Comparison of ENCODE assay signal across 28 mouse cellular contexts in genomic region chr15:94535521-94535920, GRCm38 (mm10).
"Had no signal": no experiment of that assay in that cellular context is flagged by ENCODE, and none has a peak within 500 bp of the region (broad histone marks: within the 10 kb centered on the region; RNA-seq: fewer than 3 reads in every experiment).

No protein-coding gene starts in this region.

- H3K27ac ChIP-seq: embryonic facial prominence, embryonic 10.5 days; embryonic facial prominence, embryonic 12.5 days; embryonic facial prominence, embryonic 13.5 days; embryonic facial prominence, embryonic 15.5 days; forebrain, embryonic 10.5 days; forebrain, embryonic 12.5 days; forebrain, embryonic 13.5 days; forebrain, embryonic 15.5 days; gastrocnemius, adult 2 months; heart, adult 2 months had no signal

- H3K36me3 ChIP-seq: embryonic facial prominence, embryonic 15.5 days; forebrain, embryonic 15.5 days had no signal

- H3K4me1 ChIP-seq: embryonic facial prominence, embryonic 10.5 days; embryonic facial prominence, embryonic 12.5 days; embryonic facial prominence, embryonic 13.5 days; embryonic facial prominence, embryonic 15.5 days; forebrain, embryonic 10.5 days; forebrain, embryonic 12.5 days; forebrain, embryonic 13.5 days; forebrain, embryonic 15.5 days had no signal

- ATAC-seq: forebrain, embryonic 13.5 days; forebrain, embryonic 14.5 days; forebrain, embryonic 15.5 days; forebrain, embryonic 16.5 days; forebrain, postnatal 0 days had no signal

- H3K9ac ChIP-seq: embryonic facial prominence, embryonic 12.5 days; embryonic facial prominence, embryonic 13.5 days; embryonic facial prominence, embryonic 15.5 days; forebrain, embryonic 12.5 days; forebrain, embryonic 13.5 days; forebrain, embryonic 15.5 days; forebrain, postnatal 0 days had no signal

- H3K4me2 ChIP-seq: embryonic facial prominence, embryonic 12.5 days; embryonic facial prominence, embryonic 13.5 days; embryonic facial prominence, embryonic 15.5 days; forebrain, embryonic 12.5 days; forebrain, embryonic 13.5 days; forebrain, embryonic 15.5 days had no signal

- H3K27me3 ChIP-seq: embryonic facial prominence, embryonic 12.5 days; embryonic facial prominence, embryonic 13.5 days; embryonic facial prominence, embryonic 15.5 days; forebrain, embryonic 12.5 days; forebrain, embryonic 13.5 days; forebrain, embryonic 15.5 days had no signal

- DNase-seq: cerebellum, adult 2 months; cerebellum, adult 8-10 months; cerebellum, adult 9-10 months; cerebellum, adult 9-11 months; cerebellum, postnatal 10 days; cerebellum, postnatal 14 days; cerebellum, postnatal 25 days; cerebellum, postnatal 36 days; embryo, embryonic 11 days; forebrain, postnatal 0 days; gastrocnemius, adult 2 months; gastrocnemius, postnatal 10 days; gastrocnemius, postnatal 14 days; gastrocnemius, postnatal 25 days; gastrocnemius, postnatal 36 days; heart, adult 18-20 months; heart, adult 2 months had no signal

- H3K9me3 ChIP-seq: embryonic facial prominence, embryonic 10.5 days; embryonic facial prominence, embryonic 12.5 days; embryonic facial prominence, embryonic 13.5 days; embryonic facial prominence, embryonic 15.5 days; forebrain, embryonic 10.5 days; forebrain, embryonic 12.5 days; forebrain, embryonic 13.5 days; forebrain, embryonic 15.5 days had no signal

- H3K4me3 ChIP-seq: embryonic facial prominence, embryonic 10.5 days; embryonic facial prominence, embryonic 12.5 days; embryonic facial prominence, embryonic 13.5 days; embryonic facial prominence, embryonic 15.5 days; erythroblast, embryonic 14.5 days; forebrain, embryonic 10.5 days; forebrain, embryonic 12.5 days; forebrain, embryonic 13.5 days; forebrain, embryonic 15.5 days; gastrocnemius, adult 2 months; heart, adult 2 months had no signal
